Mouse (Mus musculus): ENCODE data around the gene Fancf.

The Fancf gene

GRCm38 (mm10) chr7:51831917-51832316 lies 30.1 kb downstream of the Fancf start:
- no peak for DNase-seq

- no peak for DNase-seq
These were observed 38.3 kb downstream of the Fancf start for GRCm38 (mm10) chr7:51823562-51824338.

DNA sequence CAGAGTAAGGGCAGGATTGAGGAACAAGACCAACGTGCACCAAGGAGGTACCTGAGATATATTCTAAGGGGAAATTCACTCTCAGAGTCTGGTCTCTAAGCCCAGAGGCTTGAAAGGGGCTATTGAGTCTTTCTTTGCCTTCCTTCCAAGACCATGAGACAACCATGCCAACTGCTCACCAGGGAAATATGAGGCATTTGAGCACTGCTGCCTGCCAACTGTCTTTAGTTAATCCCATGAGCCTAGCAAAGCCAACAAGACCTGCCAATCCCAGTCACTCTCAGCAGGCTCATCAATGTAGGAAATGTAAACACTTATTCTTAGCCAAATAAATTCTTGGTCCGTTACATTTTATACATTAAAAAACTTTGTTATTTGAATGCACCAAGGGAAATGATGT lies 40.6 kb downstream of the Fancf start:
- no peak for DNase-seq

DNA sequence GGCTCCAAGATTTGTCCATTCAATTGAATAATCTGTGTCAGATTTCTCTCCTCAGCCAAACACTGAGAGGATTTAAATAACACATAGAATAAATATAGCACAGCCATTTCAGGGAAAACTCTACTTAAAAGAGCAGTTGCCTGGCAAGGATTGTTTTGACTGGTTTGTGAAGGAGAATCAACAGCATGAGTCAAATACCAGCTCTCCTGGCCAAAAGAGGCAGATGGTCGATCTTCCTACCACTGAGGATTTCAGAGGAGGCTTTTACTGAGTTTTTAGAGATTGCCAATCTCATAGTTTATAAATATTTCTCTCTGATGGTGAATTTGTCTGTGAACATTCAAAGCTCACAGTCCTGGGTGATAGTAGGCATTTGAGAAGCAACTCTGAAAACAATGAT lies 42.2 kb downstream of the Fancf start:
- no peak for DNase-seq

GRCm38 (mm10) chr7:51818251-51818974 lies 43.7 kb downstream of the Fancf start:
- DNase-seq = no peak

GRCm38 (mm10) chr7:51816283-51816839 lies 45.7 kb downstream of the Fancf start:
- no peak for DNase-seq

DNA sequence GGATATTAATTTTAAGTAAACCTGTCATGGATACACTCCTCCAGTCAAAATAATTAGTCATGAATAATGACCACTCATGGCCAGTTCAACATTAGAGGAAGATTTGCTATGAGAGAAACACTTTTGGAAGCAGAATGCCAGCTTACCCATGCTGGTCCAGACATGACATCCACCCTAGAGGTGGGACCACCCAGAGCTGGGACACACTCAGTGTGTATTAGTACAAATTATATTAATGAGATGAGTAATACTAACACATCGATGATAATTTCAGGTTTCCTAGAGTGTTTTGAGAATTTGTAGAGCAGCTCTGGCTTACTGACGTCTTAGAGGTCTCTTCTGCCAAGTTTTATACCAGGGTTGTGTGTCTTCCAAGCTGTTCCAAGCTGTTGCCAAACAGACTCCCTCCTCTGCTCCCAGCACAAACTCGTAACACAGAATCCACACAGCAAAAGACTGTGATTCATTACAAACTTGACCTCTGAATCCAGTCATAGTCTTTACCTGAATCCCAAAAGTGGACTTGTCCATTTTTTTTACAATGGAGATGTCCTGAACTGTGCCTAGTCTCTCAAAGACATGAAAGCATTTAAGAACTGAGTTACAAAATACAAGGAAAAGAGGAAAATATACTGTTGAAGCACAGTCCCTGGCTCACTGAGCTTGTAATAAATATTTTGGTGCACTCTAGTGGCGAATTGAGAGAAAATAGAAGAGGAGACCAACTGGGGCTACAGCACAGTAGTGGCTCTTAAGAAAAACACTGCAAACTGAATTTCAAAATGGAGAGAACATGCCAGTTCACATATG lies 46.4 kb downstream of the Fancf start:
- no peak for DNase-seq

Data from liver (tissue).